Mouse (Mus musculus): ENCODE results near the gene Topors.
A peak's percentile ranks its signal among the peaks of the same experiment; 100 is the strongest.
"Not testable (repeated sequence)": the region's sequence is repeated elsewhere in the genome, so short reads cannot be mapped to it uniquely, and the experiment has no call there.

Gene Topors

DNA sequence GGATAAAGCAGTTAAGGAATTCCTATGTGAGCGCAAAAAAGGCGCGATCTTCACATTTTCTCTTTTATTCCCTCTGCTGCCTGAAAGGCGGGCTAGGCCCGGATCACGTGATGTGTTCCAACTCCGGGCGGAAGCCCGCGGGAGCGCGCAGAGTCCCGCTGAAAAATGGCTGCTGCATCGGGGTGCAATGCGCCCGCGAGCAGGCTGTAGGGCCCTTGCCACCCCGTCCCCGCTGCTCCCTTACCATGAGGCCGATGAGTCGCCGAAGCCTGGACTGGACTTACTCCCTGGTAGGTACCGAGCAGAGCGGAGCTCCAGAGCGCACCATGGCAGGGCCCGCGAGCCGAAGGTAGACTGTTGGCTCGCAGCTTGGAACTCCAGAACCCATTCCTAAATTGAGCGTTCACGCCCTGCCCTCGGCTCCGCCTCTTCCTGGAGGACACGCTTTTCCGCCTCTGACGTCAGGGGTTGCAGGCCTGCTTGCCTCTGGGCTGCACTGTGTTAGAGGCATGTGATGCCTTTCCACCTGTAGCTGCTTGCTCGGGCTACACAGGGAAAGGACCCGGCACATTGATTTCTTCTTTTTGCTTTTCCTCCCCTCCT is at the start of gene Topors, which contains the start of gene Smim27:
Gene Topors, minus strand, starts transcription at position 421 of the 603 bp plus-strand sequence.
Gene Smim27, plus strand, starts transcription at position 150 of the 603 bp plus-strand sequence.
- peak; percentile 87 for DNase-seq (ENCODE audit: low spot score)

DNA sequence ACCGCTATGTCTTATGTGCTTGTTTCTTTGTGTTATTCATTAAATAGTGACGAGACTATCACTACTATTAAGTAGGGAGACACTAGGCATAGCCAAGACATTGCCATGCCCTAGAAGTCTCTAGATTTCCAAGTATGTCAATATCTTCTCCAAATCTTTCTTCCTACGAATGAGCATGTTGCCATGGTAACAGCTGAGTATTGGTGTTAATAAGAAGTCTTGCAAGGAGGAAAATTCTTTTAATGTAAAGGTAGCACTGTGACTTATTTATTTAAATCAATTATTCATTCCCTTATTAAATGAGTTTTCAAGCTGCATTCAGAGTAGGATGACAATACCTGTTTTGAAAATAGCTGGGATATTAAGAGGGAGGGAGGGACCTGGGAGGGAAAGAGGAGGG is 47.8 kb upstream of the Topors start:
- DNase-seq (ENCODE audit: low spot score) = no peak

DNA sequence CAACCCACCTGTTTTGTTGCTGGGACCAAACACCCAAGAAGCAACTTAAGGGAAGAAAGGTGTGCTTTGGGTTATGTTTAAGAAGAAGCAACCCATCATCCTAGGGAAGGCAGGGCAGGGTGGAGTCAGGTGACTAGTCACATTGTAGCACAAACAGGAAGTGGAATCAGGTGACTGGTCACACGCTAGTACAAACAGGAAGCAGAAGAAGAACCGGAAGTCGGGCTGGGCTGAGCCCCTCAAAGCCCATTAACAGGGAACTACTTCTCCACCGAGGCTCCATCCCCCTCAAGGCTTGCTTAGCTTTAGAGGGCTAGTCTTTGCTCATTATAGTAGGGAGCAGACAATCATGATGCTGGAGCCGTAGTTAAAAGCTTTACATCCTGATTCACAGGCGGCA is 43.4 kb upstream of the Topors start:
- no peak for DNase-seq (ENCODE audit: low spot score)

DNA sequence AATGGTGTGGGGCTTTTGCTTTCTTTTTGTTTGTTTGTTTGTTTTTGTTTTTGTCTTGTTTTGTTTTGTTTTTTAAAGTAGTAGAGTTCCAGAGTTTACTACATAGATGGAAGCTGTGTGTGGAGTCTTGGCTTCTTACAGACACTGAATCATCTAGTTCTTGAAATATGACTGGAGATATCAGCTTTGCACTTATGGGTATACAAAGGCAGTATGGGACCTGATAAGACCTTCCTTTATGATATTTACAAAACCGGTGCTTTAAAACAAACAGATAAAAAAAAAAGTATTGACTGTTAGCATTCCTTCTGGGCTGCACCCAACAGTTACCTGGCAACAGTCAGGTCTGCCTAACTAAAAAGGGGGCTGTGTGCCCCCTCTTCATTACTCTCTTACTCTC is 42.6 kb upstream of the Topors start:
- DNase-seq (ENCODE audit: low spot score) = no peak

DNA sequence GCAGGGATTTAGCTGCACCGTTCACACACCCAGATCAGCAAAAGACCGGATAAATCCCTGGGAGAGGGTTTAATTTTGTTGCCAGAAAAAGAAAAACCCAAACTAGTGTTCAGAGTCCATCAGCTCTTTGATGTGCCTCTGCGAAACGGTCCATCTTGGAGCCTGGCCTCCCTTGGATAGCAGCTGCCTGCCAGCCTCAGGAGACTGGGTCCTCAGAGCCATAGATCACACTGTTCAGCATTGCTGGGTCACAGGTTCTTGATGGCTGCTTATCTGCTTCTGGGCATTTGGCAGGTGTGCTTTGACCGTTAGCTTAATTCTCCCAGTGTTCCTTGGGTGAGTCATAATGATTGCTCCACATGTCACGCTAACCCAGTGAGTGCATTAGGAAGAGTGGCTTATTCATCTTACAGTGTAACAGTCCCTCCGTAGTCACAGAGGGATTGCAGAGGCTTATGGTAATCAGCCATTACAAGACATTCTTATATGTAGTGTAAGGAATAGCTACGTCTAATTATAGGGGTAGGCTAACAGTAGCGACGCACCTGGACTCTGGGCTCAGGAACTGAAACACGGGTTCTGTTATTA is 41.2 kb upstream of the Topors start:
- DNase-seq (ENCODE audit: low spot score) = no peak

DNA sequence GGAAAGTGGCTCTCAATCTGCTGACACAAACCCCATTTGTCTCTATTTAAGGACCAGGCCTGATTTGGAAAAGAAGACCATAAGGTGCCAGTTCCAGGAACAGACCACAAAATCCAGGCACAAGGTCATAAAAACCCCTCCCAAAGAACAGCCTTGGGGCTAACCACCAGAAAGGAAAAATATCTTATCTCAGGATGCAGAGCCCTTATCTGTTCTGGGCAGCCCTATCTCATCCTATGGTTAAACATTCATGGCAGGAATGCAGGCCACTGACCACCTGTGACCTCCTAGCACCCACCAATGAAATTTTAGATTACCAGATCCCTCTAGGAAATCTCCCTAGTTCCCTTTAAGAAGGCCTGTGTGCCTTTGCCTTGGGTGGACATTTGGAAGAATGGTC is 40.0 kb upstream of the Topors start:
- no peak for DNase-seq (ENCODE audit: low spot score)

DNA sequence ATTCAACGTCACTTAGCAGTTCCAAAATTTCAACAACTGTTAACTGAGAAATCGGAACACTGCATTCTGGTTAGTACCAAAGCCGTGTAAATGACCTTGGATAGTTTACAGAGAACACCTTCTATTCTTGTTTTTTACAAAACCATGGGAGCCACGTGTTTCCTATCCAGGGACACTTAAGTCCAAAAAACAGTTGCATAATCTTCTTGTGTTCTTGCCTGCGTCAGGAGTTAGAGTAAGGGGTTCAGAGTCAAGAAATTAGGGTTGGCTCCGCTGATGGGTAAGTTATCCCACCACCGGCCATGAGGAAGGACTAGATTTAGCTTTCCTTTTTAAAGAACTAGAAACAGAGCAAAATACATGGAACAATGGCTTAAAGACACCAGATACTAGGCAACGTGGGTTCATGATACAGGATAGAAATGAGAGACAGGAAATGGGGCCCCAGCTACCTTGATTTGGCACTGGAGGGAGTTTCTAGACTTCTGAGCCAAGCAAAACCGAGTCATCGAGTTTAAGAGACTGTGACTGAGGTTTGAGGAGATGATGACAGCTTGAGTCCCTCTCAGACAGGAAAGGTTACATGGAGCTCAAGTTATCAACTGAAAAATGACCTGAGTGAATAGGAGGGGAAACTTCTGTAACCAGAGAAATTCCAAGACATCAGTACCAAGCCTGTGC is 32.9 kb upstream of the Topors start:
- DNase-seq (ENCODE audit: low spot score) = no peak

DNA sequence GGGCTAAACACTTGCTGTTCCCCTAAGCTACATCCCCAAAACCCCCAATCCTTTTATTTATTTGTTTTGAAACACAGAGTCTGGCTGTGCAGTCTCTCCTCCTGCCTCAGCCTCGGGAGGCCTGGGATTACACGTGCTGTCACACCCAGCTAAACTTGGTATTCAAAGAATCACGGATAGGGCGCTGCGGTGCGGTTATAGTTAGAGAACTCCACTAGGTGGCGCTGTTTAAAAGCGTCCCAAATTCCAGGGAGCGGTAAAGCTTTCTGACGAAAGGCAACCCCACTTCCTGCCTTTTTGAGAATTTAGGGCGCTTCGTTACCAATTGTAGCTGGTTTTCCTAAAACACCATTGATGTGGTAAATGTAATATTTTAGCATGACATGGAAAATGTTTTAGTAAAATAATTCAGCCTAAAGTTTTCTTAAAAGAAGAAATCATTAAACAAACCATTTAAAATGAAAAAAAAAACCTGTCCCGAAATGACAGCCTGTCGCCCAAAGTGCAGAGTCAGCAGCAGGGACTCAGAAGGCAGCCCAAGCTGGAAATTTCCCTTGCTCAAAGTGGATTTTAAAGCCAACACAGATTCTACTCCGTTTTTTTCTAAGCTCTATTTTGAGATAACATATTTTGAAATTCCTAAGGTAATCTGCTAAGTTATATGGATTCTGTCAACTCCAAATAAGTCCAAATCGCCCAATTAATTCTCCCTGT is 31.6 kb upstream of the Topors start:
- peak; percentile 70 for DNase-seq (ENCODE audit: low spot score)

DNA sequence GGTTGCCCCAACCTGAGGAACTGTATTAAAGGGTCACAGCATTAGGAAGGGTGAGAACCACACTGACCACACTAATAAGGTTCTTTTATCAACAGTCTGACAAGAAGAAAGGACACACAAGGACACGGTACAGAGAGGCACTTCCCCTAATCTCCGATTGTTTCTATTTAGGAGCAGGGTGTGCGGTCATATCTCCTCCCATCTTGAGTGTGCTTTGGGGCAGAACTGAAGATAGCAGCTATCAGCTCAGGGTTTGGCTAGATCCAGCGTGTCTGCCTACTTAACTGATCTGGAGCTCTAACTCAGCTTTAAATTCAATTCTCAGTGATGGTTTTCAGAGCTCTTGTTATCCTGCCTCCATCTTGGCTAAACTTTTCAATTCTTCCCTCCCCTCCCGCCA is 29.5 kb upstream of the Topors start:
- DNase-seq (ENCODE audit: low spot score) = no peak

DNA sequence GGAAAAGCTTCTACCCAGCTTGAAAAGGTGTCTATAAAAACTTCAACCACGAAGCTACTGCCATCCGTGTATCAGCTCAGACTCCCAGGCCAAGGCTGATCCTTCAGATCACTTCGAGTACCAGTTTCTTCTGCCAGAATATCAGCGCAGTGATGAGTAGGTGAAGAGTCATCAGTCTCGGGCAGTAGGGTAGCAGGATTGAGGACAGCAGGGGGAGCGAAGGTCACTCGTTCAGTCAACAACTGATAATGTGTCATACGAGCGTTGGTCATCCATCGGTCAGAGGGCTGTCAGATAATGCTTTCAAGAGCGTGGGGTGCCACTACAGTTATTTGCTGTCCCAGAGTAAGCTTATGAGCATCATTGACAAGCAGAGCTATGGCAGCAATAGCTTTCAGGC is 21.9 kb upstream of the Topors start:
- DNase-seq (ENCODE audit: low spot score) = not testable (repeated sequence)

DNA sequence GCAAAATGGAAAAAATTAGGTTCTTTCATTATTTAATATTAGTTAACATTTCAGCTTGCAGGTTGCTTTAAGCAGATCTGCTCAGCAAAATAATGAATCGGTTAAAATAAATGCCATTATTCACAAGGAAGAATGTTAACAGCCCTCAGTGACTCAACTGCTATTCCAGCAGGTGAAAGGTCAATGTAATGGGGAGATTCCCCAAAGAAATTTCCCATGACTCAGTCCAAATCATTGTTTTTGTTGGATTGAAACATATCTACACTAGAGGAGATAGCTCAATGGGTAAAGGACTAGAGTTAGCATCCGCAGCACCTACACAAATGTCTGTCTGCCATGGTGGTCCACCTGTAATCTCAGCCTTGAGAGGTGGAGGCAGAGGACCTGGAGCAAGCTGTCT is 19.4 kb upstream of the Topors start:
- no peak for DNase-seq (ENCODE audit: low spot score)

DNA sequence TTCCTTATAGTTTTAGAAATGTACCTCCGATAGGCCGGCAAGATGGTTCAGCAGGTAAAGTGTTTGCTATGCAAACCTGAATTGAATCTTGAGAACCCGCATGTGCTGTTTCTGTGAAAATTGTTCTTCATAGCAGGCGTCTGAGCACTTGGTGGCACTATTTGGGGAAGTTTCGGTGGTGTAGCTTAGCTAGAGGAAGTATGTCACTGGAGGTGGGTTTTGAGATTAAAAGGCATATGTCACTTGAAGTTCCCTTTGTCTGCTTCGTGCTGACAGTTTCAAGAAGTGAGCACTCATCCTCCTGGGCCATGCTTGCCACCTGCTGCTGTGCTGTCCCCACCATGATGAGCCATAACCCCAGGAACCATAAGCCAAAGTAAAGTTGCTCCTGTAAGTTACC is 17.8 kb upstream of the Topors start:
- DNase-seq (ENCODE audit: low spot score) = no peak

DNA sequence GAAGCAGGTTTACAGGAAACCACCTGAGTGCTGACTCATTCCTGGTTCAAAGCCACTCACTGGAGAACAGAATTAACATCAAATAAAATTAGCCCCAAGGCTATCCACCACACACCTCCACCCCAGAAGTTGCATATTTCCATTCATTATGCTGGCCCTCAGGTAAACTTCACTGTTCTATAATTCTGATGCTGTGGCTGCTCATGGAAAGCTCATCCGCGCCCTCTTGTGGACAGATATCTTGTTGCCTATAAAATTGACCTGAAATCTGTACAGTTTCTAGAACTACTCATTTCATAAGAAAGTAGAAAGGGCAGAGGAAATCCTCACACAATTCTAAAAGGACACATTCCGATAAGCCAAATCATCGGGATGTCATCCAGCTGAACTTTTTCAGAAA is 15.9 kb upstream of the Topors start:
- DNase-seq (ENCODE audit: low spot score) = peak; percentile 62

DNA sequence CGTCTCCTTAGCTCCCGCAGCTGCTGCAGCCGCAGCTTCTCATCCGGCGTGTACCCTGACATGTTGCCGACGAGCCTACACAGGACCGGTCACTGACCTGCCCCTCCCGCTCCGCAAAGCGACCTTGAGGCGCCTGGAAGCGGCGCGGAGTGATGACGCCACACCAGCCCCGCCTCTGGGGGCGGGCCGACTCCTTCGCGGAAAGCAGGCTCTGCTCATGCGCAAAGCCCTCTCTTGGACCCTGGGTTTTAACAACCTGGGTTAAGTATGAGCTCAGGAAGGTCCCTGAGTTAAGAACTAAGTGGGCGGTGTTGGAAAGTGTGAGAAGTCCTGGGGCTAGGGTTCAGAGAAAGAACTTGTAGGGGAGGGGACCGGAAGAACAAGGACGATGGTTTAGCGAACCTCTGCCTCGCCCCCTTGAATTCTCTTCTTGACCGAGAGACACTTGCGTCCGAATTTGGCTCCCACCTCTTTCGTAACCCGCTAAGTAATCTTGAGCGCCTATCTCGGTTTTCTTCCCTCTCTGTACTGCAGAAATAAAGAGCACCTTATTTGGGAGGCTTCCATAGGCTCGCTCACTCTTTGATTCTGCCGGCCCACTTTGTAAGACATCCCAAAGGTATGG is 9.7 kb upstream of the Topors start, which contains the start of gene Ndufb6:
Gene Ndufb6, minus strand, starts transcription at position 146 of the 625 bp plus-strand sequence.
- DNase-seq (ENCODE audit: low spot score) = peak; percentile 97

DNA sequence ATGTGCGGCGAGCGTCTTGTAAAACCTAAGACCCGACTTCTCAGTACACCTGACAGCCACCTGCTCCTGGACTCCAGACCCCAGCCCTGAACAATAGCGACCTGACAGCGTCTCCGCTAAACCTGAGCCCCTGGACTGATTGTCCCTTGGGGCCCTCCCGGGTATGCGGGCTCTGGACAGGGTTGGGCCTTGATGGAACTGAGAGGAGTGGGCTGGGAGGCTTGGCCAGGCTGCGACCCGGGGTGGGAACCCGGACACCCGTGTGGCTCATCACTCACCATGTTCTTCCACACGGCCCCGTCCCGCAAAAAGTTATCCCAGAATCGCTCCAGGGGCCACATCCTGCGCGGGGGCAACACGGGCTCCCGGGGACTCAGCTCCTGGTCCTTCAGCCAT is 9.2 kb upstream of the Topors start:
- DNase-seq (ENCODE audit: low spot score) = peak; percentile 11

DNA sequence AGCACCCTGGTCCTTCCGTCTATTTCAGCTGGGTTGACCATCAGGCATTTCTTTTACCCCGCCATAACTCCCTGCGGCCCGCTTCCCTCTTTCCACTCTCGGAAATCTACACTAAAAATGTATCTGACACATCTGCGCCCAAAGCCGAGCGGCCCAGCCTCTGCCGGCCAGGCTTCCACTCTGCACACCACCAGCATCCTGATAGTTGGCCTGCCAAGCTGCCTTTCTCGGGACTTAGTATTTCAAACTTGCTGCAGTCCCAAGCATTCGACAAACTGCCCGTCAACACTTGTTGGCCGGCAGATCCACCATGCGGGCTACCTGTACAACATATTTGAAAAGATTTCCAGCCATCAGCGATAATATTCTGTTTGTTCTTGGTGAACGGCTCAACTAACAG is 815 bp downstream of the Topors start:
- no peak for DNase-seq (ENCODE audit: low spot score)

DNA sequence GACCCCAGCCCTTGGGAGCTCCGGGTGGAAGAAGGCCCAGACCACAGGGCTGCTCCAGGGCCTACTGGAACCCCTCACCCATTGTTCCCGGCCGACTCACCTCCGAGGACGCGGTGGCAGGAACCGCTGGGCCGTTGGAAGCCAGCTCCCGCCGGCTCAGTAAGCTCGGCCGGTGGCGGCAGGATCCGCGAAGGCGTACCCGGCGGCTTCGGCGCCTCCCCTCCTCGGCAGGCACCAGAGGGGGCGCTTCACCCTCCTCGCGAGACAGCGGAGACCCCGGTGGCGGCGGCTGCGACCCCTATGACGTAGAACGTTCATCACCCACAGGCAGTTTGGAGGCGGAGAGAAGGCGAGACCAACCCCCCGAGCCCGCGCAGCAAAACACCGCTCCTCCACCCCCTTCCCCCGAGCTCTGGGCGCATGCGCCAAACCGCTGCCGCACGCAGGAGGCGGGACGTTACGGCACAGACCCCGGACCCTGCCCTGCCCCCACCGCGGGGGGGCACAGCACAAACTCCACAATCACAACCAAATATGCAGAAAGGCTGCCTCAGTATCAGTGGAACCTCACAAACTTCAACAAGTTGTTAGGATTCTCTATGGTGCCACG is 1.3 kb downstream of the Topors start:
- peak; percentile 85 for DNase-seq (ENCODE audit: low spot score)

DNA sequence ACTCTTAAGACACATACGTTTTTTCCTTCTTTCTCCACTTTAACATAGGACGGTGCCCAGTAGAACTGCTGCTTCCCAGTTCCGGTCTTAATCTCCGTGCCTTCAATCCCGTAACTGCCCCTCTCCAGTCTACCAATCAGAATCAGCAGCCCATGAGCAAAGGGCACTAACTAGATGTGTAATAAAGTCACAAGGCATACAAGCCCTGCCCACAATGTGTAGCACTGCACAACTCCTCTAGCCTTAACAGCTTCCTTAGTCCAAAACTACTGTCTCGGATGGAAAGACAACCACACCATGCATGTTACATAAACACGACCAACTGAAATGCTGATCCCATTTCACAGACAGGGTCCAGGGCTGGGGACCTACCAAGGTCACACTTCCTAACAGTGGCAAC is 2.0 kb downstream of the Topors start:
- DNase-seq (ENCODE audit: low spot score) = no peak

DNA sequence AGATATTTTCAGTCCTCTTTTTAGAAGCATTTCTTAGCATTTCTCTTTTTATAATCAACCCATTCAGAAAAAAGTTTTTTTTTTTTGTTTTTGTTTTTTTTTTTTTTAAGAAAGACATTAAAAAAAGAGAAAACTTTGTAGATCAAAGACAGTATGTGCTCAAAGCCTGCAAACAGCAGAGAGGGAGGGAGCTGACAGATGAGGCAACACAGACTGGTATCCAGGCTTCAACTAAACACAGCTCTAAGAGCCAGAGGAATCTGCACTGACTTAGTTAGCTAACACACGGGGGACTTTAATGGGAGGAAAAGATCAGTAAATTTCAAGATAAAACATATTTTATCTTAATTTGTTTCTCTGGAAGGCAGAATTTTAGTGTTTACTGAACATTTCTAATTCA is 5.3 kb downstream of the Topors start:
- no peak for DNase-seq (ENCODE audit: low spot score)

DNA sequence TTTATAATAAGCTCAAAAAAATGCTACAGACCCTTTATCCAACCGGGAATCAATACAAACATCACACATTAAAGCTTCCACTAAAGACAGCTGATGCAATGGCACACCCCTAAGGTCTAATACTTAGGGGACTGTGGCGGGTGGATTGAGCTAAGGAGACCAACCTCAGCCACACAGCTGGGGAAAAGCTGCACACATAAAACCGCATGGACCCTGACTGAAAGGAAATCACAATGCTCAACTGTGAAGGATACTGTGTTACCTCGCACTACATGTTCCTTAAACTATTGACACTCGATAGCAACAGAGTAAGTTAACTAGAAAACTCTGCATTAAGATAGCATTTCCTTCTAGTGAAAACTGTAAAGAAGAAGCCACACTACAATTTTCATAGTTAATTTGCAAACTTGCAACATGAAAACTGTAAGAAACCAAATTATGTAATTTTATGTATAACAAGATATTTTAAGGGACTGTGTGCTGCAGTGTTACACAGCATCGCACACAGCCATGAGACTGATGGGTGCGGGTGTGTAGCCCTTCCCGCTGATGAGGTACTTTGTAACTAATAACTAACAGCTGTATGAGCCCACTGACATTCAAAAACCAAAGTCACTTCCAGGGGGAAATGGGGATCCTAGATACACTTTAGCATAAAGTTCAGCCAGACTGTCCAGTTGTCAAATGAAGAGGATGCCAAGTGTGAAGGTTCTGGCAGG is 15.1 kb downstream of the Topors start:
- DNase-seq (ENCODE audit: low spot score) = no peak

DNA sequence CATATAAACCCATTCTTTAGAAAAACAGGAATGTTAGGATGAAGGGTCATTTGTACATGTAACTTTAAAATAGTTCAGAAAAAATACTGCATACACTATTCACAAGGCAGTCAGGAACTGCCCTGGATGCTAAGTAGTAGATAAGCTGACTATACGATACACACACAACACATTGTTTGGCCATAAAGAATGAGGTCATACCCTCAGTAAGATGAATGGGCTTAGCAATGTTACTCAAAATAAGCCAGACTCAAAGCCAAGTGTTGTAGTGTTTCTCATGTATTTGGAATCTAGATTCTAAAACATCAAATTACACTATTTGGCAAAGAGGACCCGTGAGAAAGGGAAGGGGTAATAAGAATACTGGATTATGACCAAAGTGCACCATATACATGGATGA is 15.9 kb downstream of the Topors start:
- DNase-seq (ENCODE audit: low spot score) = no peak
